ENCODE assay signal across 14 mouse cellular contexts in the genomic region with DNA sequence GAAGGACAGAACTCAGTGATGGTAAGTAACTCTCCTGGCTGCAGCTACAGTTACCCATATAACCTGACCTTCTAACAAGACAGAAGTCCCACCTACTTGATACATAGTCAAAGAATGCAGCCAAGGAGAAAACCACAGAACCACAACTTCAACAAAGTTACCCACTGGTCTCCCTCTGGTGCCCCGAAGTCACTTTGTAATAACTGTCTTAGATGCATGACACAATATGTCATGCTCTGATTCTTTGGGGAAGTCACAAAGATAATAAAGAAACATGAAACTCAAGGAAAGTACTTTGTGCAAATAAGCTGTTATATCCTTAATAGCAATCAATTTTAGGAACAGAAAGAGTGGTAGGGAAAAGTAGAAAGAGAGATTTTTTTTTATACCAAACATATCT. TPM values are rescaled to one million over a fixed set of nuclear protein-coding genes. Genes with fewer than 3 reads are reported as not detected.
A peak's percentile ranks its signal among the peaks of the same experiment; 100 is the strongest.
DNase-seq lines count a peak whose midpoint lies in the region; ATAC-seq and TF ChIP-seq lines count a peak whose summit lies in the region.
"Had no signal": no experiment of that assay in that cellular context is flagged by ENCODE, and none has a peak within 500 bp of the region (broad histone marks: within the 10 kb centered on the region; RNA-seq: fewer than 3 reads in every experiment).

No protein-coding gene starts in this region.

- no peak overlapping the region for H3K9ac ChIP-seq in hindbrain, embryonic 13.5 days
- no peak overlapping the region for H3K9ac ChIP-seq in MEL (ENCODE audit: control insufficient read depth, low read depth, low read length, poor library complexity, severe bottlenecking)
- H3K9ac ChIP-seq: lung, embryonic 14.5 days had no signal

- TF ChIP-seq POLR2A in MEL (IDR thresholded peaks at IDR 0.05; ENCODE audit: control insufficient read depth in 1 of 2, insufficient read depth in 1 of 2, low read depth in 1 of 2, low read length in 2 of 2, poor library complexity in 1 of 2): no peak

- H3K79me2 ChIP-seq in MEL (ENCODE audit: control insufficient read depth, insufficient read depth, low read length, poor library complexity): peaks cover 40% of the 10 kb centered on the region

- H3K4me3 ChIP-seq in hindbrain, embryonic 13.5 days: peak overlapping the region; percentile 98; the same call in 1 of the 2 replicates
- H3K4me3 ChIP-seq in hindbrain, embryonic 10.5 days: no peak overlapping the region
- 0 out of 4 replicates have a peak overlapping the region, but pooled peaks of 1 of the 2 experiments have one; percentile 9 for H3K4me3 ChIP-seq in MEL (ENCODE audit: control insufficient read depth in 1 of 2, insufficient read depth in 1 of 2, low read depth in 2 of 2, low read length in 2 of 2)

- H3K36me3 ChIP-seq in hindbrain, embryonic 13.5 days: peaks cover 14% of the 10 kb centered on the region; the same call in 1 of the 2 replicates
- peaks cover 26% of the 10 kb centered on the region for H3K36me3 ChIP-seq in hindbrain, embryonic 10.5 days
- peaks cover 0 to 43% of the 10 kb centered on the region in 2 experiments; a peak in 3 of 4 replicates for H3K36me3 ChIP-seq in MEL (ENCODE audit: control insufficient read depth in 1 of 2, insufficient read depth in 2 of 2, low read length in 2 of 2)

- peak; percentile 46 to 54; a peak in 3 of 4 replicates for TF ChIP-seq EP300 in MEL (IDR thresholded peaks at IDR 0.05; ENCODE audit: low read depth in 1 of 2, low read length in 2 of 2)

- WGBS in hindbrain, embryonic 13.5 days: 89% methylated on average over 1 of the region's 1 CpGs
- WGBS in hindbrain, embryonic 10.5 days: 87% methylated on average over 1 of the region's 1 CpGs

- H3K9me3 ChIP-seq in hindbrain, embryonic 13.5 days: no peaks in the 10 kb centered on the region
- no peaks in the 10 kb centered on the region for H3K9me3 ChIP-seq in hindbrain, embryonic 10.5 days
- no peaks in the 10 kb centered on the region for H3K9me3 ChIP-seq in MEL (replicated peaks; ENCODE audit: insufficient read depth, low read length)

- no peak for TF ChIP-seq CTCF in MEL (IDR thresholded peaks at IDR 0.05 in 2 of 3, conservative IDR thresholded peaks at IDR 0.05 in 1 of 3; ENCODE audit: control insufficient read depth in 1 of 3, insufficient read depth in 1 of 3, low read depth in 2 of 3, low read length in 3 of 3, poor library complexity in 1 of 3, severe bottlenecking in 1 of 3)

- peak overlapping the region; percentile 78 for H3K4me2 ChIP-seq in hindbrain, embryonic 13.5 days

- DNase-seq in hindbrain, embryonic 10.5 days (ENCODE audit: low spot score): no peak
- DNase-seq in 3134 (ENCODE audit: extremely low read depth, insufficient read length, low spot score) (peak; percentile 49), MEL (ENCODE audit: low read depth, low spot score) (peak; percentile 74)
- DNase-seq in left cerebral cortex, adult 11 months (ENCODE audit: low spot score): no peak
- DNase-seq in gastrocnemius, postnatal 4 days (ENCODE audit: low spot score in 2 of 2): no peak
- DNase-seq: cerebellum, postnatal 36 days; gastrocnemius, postnatal 10 days; kidney, adult 8-10 months; layer of hippocampus, postnatal 36 days; lung, embryonic 14.5 days; thymus, postnatal 36 days had no signal

- no peaks in the 10 kb centered on the region for H3K27me3 ChIP-seq in hindbrain, embryonic 13.5 days
- no peaks in the 10 kb centered on the region for H3K27me3 ChIP-seq in hindbrain, embryonic 10.5 days (ENCODE audit: insufficient read depth, poor library complexity, severe bottlenecking)
- H3K27me3 ChIP-seq in MEL (ENCODE audit: control insufficient read depth in 1 of 2, insufficient read depth in 2 of 2, low read length in 2 of 2): no peaks in the 10 kb centered on the region

- peaks cover 47% of the 10 kb centered on the region for H3K4me1 ChIP-seq in hindbrain, embryonic 13.5 days (replicated peaks)
- H3K4me1 ChIP-seq in hindbrain, embryonic 10.5 days (replicated peaks): peaks cover 33% of the 10 kb centered on the region
- peaks cover 15 to 28% of the 10 kb centered on the region in 2 experiments for H3K4me1 ChIP-seq in MEL (ENCODE audit: control insufficient read depth in 1 of 2, insufficient read depth in 2 of 2, low read length in 2 of 2)

- no peak for TF ChIP-seq RAD21 in MEL (IDR thresholded peaks at IDR 0.05; ENCODE audit: low read depth, low read length)

- no peak for ATAC-seq in hindbrain, embryonic 13.5 days (ENCODE audit: low FRiP score)
- ATAC-seq in megakaryocyte, adult 5-6 weeks (ENCODE audit: poor library complexity, severe bottlenecking): 0 out of 2 replicates have a peak, but pooled peaks have one; percentile 11
- no peak for ATAC-seq in inflammation-experienced regulatory T-cells, adult 6 months

- H3K27ac ChIP-seq in hindbrain, embryonic 13.5 days: no peak overlapping the region
- H3K27ac ChIP-seq in hindbrain, embryonic 10.5 days: no peak overlapping the region
- H3K27ac ChIP-seq in MEL (ENCODE audit: control insufficient read depth, low read depth, low read length): 0 out of 2 replicates have a peak overlapping the region, but pooled peaks have one; percentile 4

TF ChIP-seq in MEL, 35 proteins besides CTCF, POLR2A, EP300 and RAD21:
- peak; percentile 73 for TF ChIP-seq RCOR1 (IDR thresholded peaks at IDR 0.05; ENCODE audit: low read depth, low read length)
- TF ChIP-seq JUND (IDR thresholded peaks at IDR 0.05; ENCODE audit: low read depth, low read length): no peak
- no peak for TF ChIP-seq ZKSCAN1 (IDR thresholded peaks at IDR 0.05; ENCODE audit: low read depth, low read length)
- TF ChIP-seq ETS1 (IDR thresholded peaks at IDR 0.05; ENCODE audit: low read depth, low read length): peak; percentile 71
- 0 out of 2 replicates have a peak, but pooled peaks have one; percentile 30 for TF ChIP-seq GATA1 (IDR thresholded peaks at IDR 0.05; ENCODE audit: low read depth, low read length)
- no peak for TF ChIP-seq HCFC1 (IDR thresholded peaks at IDR 0.05; ENCODE audit: low read depth, low read length)
- TF ChIP-seq NELFE (IDR thresholded peaks at IDR 0.05; ENCODE audit: low read depth, low read length): no peak; the same call in 1 of the 2 replicates
- TF ChIP-seq SIN3A (IDR thresholded peaks at IDR 0.05; ENCODE audit: low read length): peak; percentile 64
- no peak for TF ChIP-seq MEF2A (IDR thresholded peaks at IDR 0.05; ENCODE audit: extremely low read depth, insufficient replicate concordance, low read depth, low read length, poor library complexity, severe bottlenecking)
- TF ChIP-seq MYB (IDR thresholded peaks at IDR 0.05; ENCODE audit: low read depth, low read length): no peak

RNA-seq across cellular contexts. Expression of gene Vps26b, which starts 3.2 kb away (rescaled TPM):
- polyA plus RNA-seq in hindbrain, embryonic 13.5 days (2015; fragmentation: Nextera tagmentation; extraction: Ambion mirVana): 69.6 and 70.8 TPM in 2 replicates
- 39.5 and 44.4 TPM in 2 replicates for polyA plus RNA-seq in hindbrain, embryonic 10.5 days (2016; fragmentation: Nextera tagmentation; extraction: Ambion mirVana)
- 36.1 and 37.3 TPM in 2 replicates for total RNA-seq in MEL (2012; rRNA removed)
- polyA plus RNA-seq in MEL (2012; ENCODE audit: insufficient read depth in 1 of 2, insufficient read length in 2 of 2, low read depth in 1 of 2, low replicate concordance in 2 of 2, missing spikeins in 1 of 2): 10 to 100 TPM in 1 of 2 experiments, not detected in 1; 36.4 TPM
- 49.7 and 55.2 TPM in 2 replicates for total RNA-seq in megakaryocyte, adult 5-6 weeks (2015)
- 47.0 and 48.4 TPM in 2 replicates for total RNA-seq in megakaryocyte, adult 5-6 weeks (2017)
- 10 to 100 TPM; 35.5 to 41.7 TPM for total RNA-seq in gastrocnemius, postnatal 4 days (2021)
- polyA plus RNA-seq in inflammation-experienced regulatory T-cells, adult 6 months (2017; shearing (Covaris generic)): 10 to 100 TPM in 2 of 3 experiments, 1 to 10 TPM in 1; 8.3 to 12.6 (median 12.3) TPM

RNA-seq across cellular contexts. Expression of gene Ncapd3, which starts 3.3 kb away (rescaled TPM):
- 14.3 and 16.2 TPM in 2 replicates for polyA plus RNA-seq in hindbrain, embryonic 13.5 days (2015; fragmentation: Nextera tagmentation; extraction: Ambion mirVana)
- 28.8 and 36.5 TPM in 2 replicates for polyA plus RNA-seq in hindbrain, embryonic 10.5 days (2016; fragmentation: Nextera tagmentation; extraction: Ambion mirVana)
- total RNA-seq in MEL (2012; rRNA removed): 28.7 and 32.4 TPM in 2 replicates
- 10 to 100 TPM in 1 of 2 experiments, not detected in 1; 36.5 TPM for polyA plus RNA-seq in MEL (2012; ENCODE audit: insufficient read depth in 1 of 2, insufficient read length in 2 of 2, low read depth in 1 of 2, low replicate concordance in 2 of 2, missing spikeins in 1 of 2)
- 77.3 and 79.1 TPM in 2 replicates for total RNA-seq in megakaryocyte, adult 5-6 weeks (2015)
- 44.0 and 53.4 TPM in 2 replicates for total RNA-seq in megakaryocyte, adult 5-6 weeks (2017)
- 10 to 100 TPM; 14.5 to 17.4 TPM for total RNA-seq in gastrocnemius, postnatal 4 days (2021)
- polyA plus RNA-seq in inflammation-experienced regulatory T-cells, adult 6 months (2017; shearing (Covaris generic)): 10 to 100 TPM; 25.1 to 38.5 (median 26.4) TPM

RNA-seq across cellular contexts. Expression of gene Thyn1, which starts 27.2 kb away (rescaled TPM):
- polyA plus RNA-seq in hindbrain, embryonic 13.5 days (2015; fragmentation: Nextera tagmentation; extraction: Ambion mirVana): 134 and 142 TPM in 2 replicates
- polyA plus RNA-seq in hindbrain, embryonic 10.5 days (2016; fragmentation: Nextera tagmentation; extraction: Ambion mirVana): 167 and 171 TPM in 2 replicates
- 105 and 115 TPM in 2 replicates for total RNA-seq in MEL (2012; rRNA removed)
- polyA plus RNA-seq in MEL (2012; ENCODE audit: insufficient read depth in 1 of 2, insufficient read length in 2 of 2, low read depth in 1 of 2, low replicate concordance in 2 of 2, missing spikeins in 1 of 2): 100 to 1,000 TPM in 1 of 2 experiments, not detected in 1; 130 TPM
- 38.2 and 42.1 TPM in 2 replicates for total RNA-seq in megakaryocyte, adult 5-6 weeks (2015)
- total RNA-seq in megakaryocyte, adult 5-6 weeks (2017): 33.7 and 45.3 TPM in 2 replicates
- 10 to 100 TPM; 39.3 to 40.8 TPM for total RNA-seq in gastrocnemius, postnatal 4 days (2021)
- polyA plus RNA-seq in inflammation-experienced regulatory T-cells, adult 6 months (2017; shearing (Covaris generic)): 10 to 100 TPM; 71.3 to 87.6 (median 72.9) TPM

RNA-seq across cellular contexts. Expression of gene Acad8, which starts 27.3 kb away (rescaled TPM):
- polyA plus RNA-seq in hindbrain, embryonic 13.5 days (2015; fragmentation: Nextera tagmentation; extraction: Ambion mirVana): 33.0 and 36.7 TPM in 2 replicates
- 38.6 and 42.3 TPM in 2 replicates for polyA plus RNA-seq in hindbrain, embryonic 10.5 days (2016; fragmentation: Nextera tagmentation; extraction: Ambion mirVana)
- total RNA-seq in MEL (2012; rRNA removed): 16.7 and 17.6 TPM in 2 replicates
- 10 to 100 TPM in 1 of 2 experiments, not detected in 1; 22.7 TPM for polyA plus RNA-seq in MEL (2012; ENCODE audit: insufficient read depth in 1 of 2, insufficient read length in 2 of 2, low read depth in 1 of 2, low replicate concordance in 2 of 2, missing spikeins in 1 of 2)
- 16.0 and 17.5 TPM in 2 replicates for total RNA-seq in megakaryocyte, adult 5-6 weeks (2015)
- total RNA-seq in megakaryocyte, adult 5-6 weeks (2017): 11.8 and 15.4 TPM in 2 replicates
- total RNA-seq in gastrocnemius, postnatal 4 days (2021): 10 to 100 TPM; 34.5 to 36.7 TPM
- polyA plus RNA-seq in inflammation-experienced regulatory T-cells, adult 6 months (2017; shearing (Covaris generic)): 10 to 100 TPM; 21.8 to 42.0 (median 30.5) TPM

Comparison
In these comparisons a context has a peak if more than half of its experiments do, and no peak if none do; other contexts are left out.
1. DNase-seq: peak in 3134 (single experiment) and MEL (single experiment); none in hindbrain, embryonic 10.5 days (single experiment), left cerebral cortex, adult 11 months (single experiment) and gastrocnemius, postnatal 4 days (0 of 2).